In genomic region chr19:6977759-6978638, GRCm38 (mm10) we compare ENCODE assay signal across 8 mouse cellular contexts. TPM values are rescaled to one million over a fixed set of nuclear protein-coding genes. Genes with fewer than 3 reads are reported as not detected.
DNase-seq lines count a peak whose midpoint lies in the region; ATAC-seq and TF ChIP-seq lines count a peak whose summit lies in the region.

No protein-coding gene starts in this region.

- H3K4me2 ChIP-seq in limb, embryonic 11.5 days (ENCODE audit: low read depth, severe bottlenecking): no peak overlapping the region
- H3K4me2 ChIP-seq in neural tube, embryonic 15.5 days: peak overlapping the region; percentile 82

- peak overlapping the region; percentile 99; the same call in 1 of the 2 replicates for H3K27ac ChIP-seq in left cerebral cortex, adult 2 months
- H3K27ac ChIP-seq in forebrain, embryonic 10.5 days: peak overlapping the region; percentile 99; the same call in 1 of the 2 replicates
- no peak overlapping the region for H3K27ac ChIP-seq in limb, embryonic 11.5 days (replicated peaks; ENCODE audit: low read depth, low read length)
- peak overlapping the region; percentile 99 for H3K27ac ChIP-seq in neural tube, embryonic 15.5 days (replicated peaks)

- peaks cover 44% of the 10 kb centered on the region for H3K36me3 ChIP-seq in forebrain, embryonic 10.5 days (replicated peaks)
- H3K36me3 ChIP-seq in limb, embryonic 11.5 days (ENCODE audit: control insufficient read depth, insufficient read depth, low read length): peaks cover 17% of the 10 kb centered on the region; the same call in 1 of the 2 replicates
- peaks cover 24% of the 10 kb centered on the region for H3K36me3 ChIP-seq in neural tube, embryonic 15.5 days

- peaks cover 73% of the 10 kb centered on the region for H3K4me1 ChIP-seq in forebrain, embryonic 10.5 days
- peaks cover 18% of the 10 kb centered on the region for H3K4me1 ChIP-seq in limb, embryonic 11.5 days (ENCODE audit: control insufficient read depth, insufficient read depth, low read length)
- H3K4me1 ChIP-seq in neural tube, embryonic 15.5 days: peaks cover 59% of the 10 kb centered on the region

- H3K27me3 ChIP-seq in forebrain, embryonic 10.5 days (ENCODE audit: poor library complexity, severe bottlenecking): no peaks in the 10 kb centered on the region
- H3K27me3 ChIP-seq in limb, embryonic 11.5 days (ENCODE audit: control insufficient read depth, insufficient read depth, low read length): no peaks in the 10 kb centered on the region
- no peaks in the 10 kb centered on the region for H3K27me3 ChIP-seq in neural tube, embryonic 15.5 days (replicated peaks)

- DNase-seq in left cerebral cortex, adult 2 months (ENCODE audit: extremely low spot score in 1 of 2, low spot score in 2 of 2): no peak
- no peak for DNase-seq in left cerebral cortex, adult 11 months (ENCODE audit: low spot score)
- peak; percentile 21 for DNase-seq in forebrain, embryonic 10.5 days (ENCODE audit: extremely low spot score, low spot score)
- no peak for DNase-seq in limb, embryonic 11.5 days (ENCODE audit: low spot score)
- no peak for DNase-seq in adrenal gland, adult 8-10 months
- no peak for DNase-seq in left cerebral cortex, postnatal 36 days (ENCODE audit: low spot score in 2 of 2)
- DNase-seq in kidney, adult 9 months: no peak

- no peak for ATAC-seq in limb, embryonic 11.5 days (ENCODE audit: insufficient number of reproducible peaks, low FRiP score, low TSS enrichment, low read depth)
- no peak for ATAC-seq in neural tube, embryonic 15.5 days (ENCODE audit: low FRiP score)

- H3K4me3 ChIP-seq in left cerebral cortex, adult 2 months: peak overlapping the region; percentile 91
- H3K4me3 ChIP-seq in forebrain, embryonic 10.5 days: peak overlapping the region; percentile 86
- H3K4me3 ChIP-seq in limb, embryonic 11.5 days (ENCODE audit: low read depth, low read length): 0 out of 2 replicates have a peak overlapping the region, but pooled peaks have one; percentile 5
- peak overlapping the region; percentile 71 for H3K4me3 ChIP-seq in neural tube, embryonic 15.5 days (replicated peaks)

- peak overlapping the region; percentile 22; the same call in 1 of the 2 replicates for H3K9ac ChIP-seq in limb, embryonic 11.5 days (ENCODE audit: low read length)
- H3K9ac ChIP-seq in neural tube, embryonic 15.5 days (replicated peaks): peak overlapping the region; percentile 49; the same call in 1 of the 2 replicates

- no peak for TF ChIP-seq CTCF in left cerebral cortex, adult 2 months (IDR thresholded peaks at IDR 0.05)

- WGBS in forebrain, embryonic 10.5 days: 89% methylated on average over 13 of the region's 13 CpGs
- 82% methylated on average over 13 of the region's 13 CpGs for WGBS in limb, embryonic 11.5 days
- WGBS in neural tube, embryonic 15.5 days: 82% methylated on average over 13 of the region's 13 CpGs

- H3K9me3 ChIP-seq in forebrain, embryonic 10.5 days: no peaks in the 10 kb centered on the region
- no peaks in the 10 kb centered on the region for H3K9me3 ChIP-seq in limb, embryonic 11.5 days (ENCODE audit: control insufficient read depth, low read length)
- H3K9me3 ChIP-seq in neural tube, embryonic 15.5 days (replicated peaks): no peaks in the 10 kb centered on the region

- intact Hi-C loops in left cerebral cortex, adult 2 months (cut with DNase I): loop anchor here (2.0 to 5.0 kb wide), 2 partner anchors 36 to 55 kb away; partner anchors contain the start of genes Bad and Gpr137
- intact Hi-C loops in left cerebral cortex, postnatal 36 days (cut with DNase I): loop anchor here (2.0 kb wide), 1 partner anchor 57 kb away; the partner anchor contains the start of gene Esrra

RNA-seq across cellular contexts. Expression of gene Plcb3, which starts 1.7 kb away (rescaled TPM):
- 10 to 100 TPM; 11.1 to 12.1 TPM for total RNA-seq in left cerebral cortex, adult 2 months (2021)
- polyA plus RNA-seq in forebrain, embryonic 10.5 days (2016; fragmentation: Nextera tagmentation; extraction: Ambion mirVana): 25.2 and 25.8 TPM in 2 replicates
- polyA plus RNA-seq in limb, embryonic 11.5 days (2014; fragmentation: Nextera tagmentation; extraction: Ambion mirVana): 24.4 and 27.7 TPM in 2 replicates
- 14.1 and 23.4 TPM in 2 replicates for polyA plus RNA-seq in neural tube, embryonic 15.5 days (2015; fragmentation: Nextera tagmentation; extraction: Ambion mirVana)
- total RNA-seq in adrenal gland, adult 8-10 months (2022): 10 to 100 TPM; 40.1 to 83.9 (median 62.1) TPM
- total RNA-seq in left cerebral cortex, postnatal 36 days (2021): 10 to 100 TPM in 1 of 2 experiments, 1 to 10 TPM in 1; 9.7 to 12.5 TPM

RNA-seq across cellular contexts. Expression of gene Fkbp2, which starts 2.3 kb away (rescaled TPM):
- total RNA-seq in left cerebral cortex, adult 2 months (2021): 100 to 1,000 TPM; 106 to 108 TPM
- 106 TPM in 2 replicates for polyA plus RNA-seq in forebrain, embryonic 10.5 days (2016; fragmentation: Nextera tagmentation; extraction: Ambion mirVana)
- polyA plus RNA-seq in limb, embryonic 11.5 days (2014; fragmentation: Nextera tagmentation; extraction: Ambion mirVana): 70.9 and 72.7 TPM in 2 replicates
- polyA plus RNA-seq in neural tube, embryonic 15.5 days (2015; fragmentation: Nextera tagmentation; extraction: Ambion mirVana): 174 and 190 TPM in 2 replicates
- total RNA-seq in adrenal gland, adult 8-10 months (2022): 100 to 1,000 TPM in 2 of 4 experiments, 10 to 100 TPM in 2; 62.4 to 165 (median 91.8) TPM
- total RNA-seq in left cerebral cortex, postnatal 36 days (2021): 100 to 1,000 TPM; 102 to 103 TPM

RNA-seq across cellular contexts. Expression of gene Ppp1r14b, which starts 3.2 kb away (rescaled TPM):
- total RNA-seq in left cerebral cortex, adult 2 months (2021): 10 to 100 TPM; 62.4 to 65.6 TPM
- 103 TPM in 2 replicates for polyA plus RNA-seq in forebrain, embryonic 10.5 days (2016; fragmentation: Nextera tagmentation; extraction: Ambion mirVana)
- 282 and 293 TPM in 2 replicates for polyA plus RNA-seq in limb, embryonic 11.5 days (2014; fragmentation: Nextera tagmentation; extraction: Ambion mirVana)
- 141 and 159 TPM in 2 replicates for polyA plus RNA-seq in neural tube, embryonic 15.5 days (2015; fragmentation: Nextera tagmentation; extraction: Ambion mirVana)
- 100 to 1,000 TPM; 153 to 231 (median 191) TPM for total RNA-seq in adrenal gland, adult 8-10 months (2022)
- 10 to 100 TPM; 51.5 to 55.6 TPM for total RNA-seq in left cerebral cortex, postnatal 36 days (2021)

RNA-seq across cellular contexts. Expression of gene Vegfb, which starts 9.5 kb away (rescaled TPM):
- total RNA-seq in left cerebral cortex, adult 2 months (2021): 100 to 1,000 TPM in 1 of 2 experiments, 10 to 100 TPM in 1; 89.4 to 101 TPM
- polyA plus RNA-seq in forebrain, embryonic 10.5 days (2016; fragmentation: Nextera tagmentation; extraction: Ambion mirVana): 31.0 and 32.9 TPM in 2 replicates
- 37.1 and 38.7 TPM in 2 replicates for polyA plus RNA-seq in limb, embryonic 11.5 days (2014; fragmentation: Nextera tagmentation; extraction: Ambion mirVana)
- polyA plus RNA-seq in neural tube, embryonic 15.5 days (2015; fragmentation: Nextera tagmentation; extraction: Ambion mirVana): 68.6 and 83.1 TPM in 2 replicates
- total RNA-seq in adrenal gland, adult 8-10 months (2022): 100 to 1,000 TPM in 1 of 4 experiments, 10 to 100 TPM in 3; 86.5 to 119 (median 95.7) TPM
- total RNA-seq in left cerebral cortex, postnatal 36 days (2021): 100 to 1,000 TPM in 1 of 2 experiments, 10 to 100 TPM in 1; 88.0 to 104 TPM

RNA-seq across cellular contexts. Expression of gene Dnajc4, which starts 14.4 kb away (rescaled TPM):
- total RNA-seq in left cerebral cortex, adult 2 months (2021): 10 to 100 TPM; 28.2 to 28.9 TPM
- polyA plus RNA-seq in forebrain, embryonic 10.5 days (2016; fragmentation: Nextera tagmentation; extraction: Ambion mirVana): 19.5 and 19.7 TPM in 2 replicates
- 15.0 and 20.7 TPM in 2 replicates for polyA plus RNA-seq in limb, embryonic 11.5 days (2014; fragmentation: Nextera tagmentation; extraction: Ambion mirVana)
- polyA plus RNA-seq in neural tube, embryonic 15.5 days (2015; fragmentation: Nextera tagmentation; extraction: Ambion mirVana): 24.8 and 28.1 TPM in 2 replicates
- 10 to 100 TPM; 38.4 to 55.9 (median 43.3) TPM for total RNA-seq in adrenal gland, adult 8-10 months (2022)
- total RNA-seq in left cerebral cortex, postnatal 36 days (2021): 10 to 100 TPM; 22.9 to 28.1 TPM

Comparison
In these comparisons a context has a peak if more than half of its experiments do, and no peak if none do; other contexts are left out.
1. H3K4me3 ChIP-seq: peak in every context shown above with its lines; median percentile 91 in left cerebral cortex, adult 2 months; 86 in forebrain, embryonic 10.5 days; 71 in neural tube, embryonic 15.5 days; 5 in limb, embryonic 11.5 days.